Mouse (Mus musculus) embryo, embryonic 10.5 days (tissue): Measurements from ENCODE around the gene Man1a.

ENCODE experiments used
- DNase-seq: peaks from one replicate; pipeline ENCODE4 v3.0.0-alpha.2; 2015; ENCODE audit warnings: low spot score

Man1a gene

DNA sequence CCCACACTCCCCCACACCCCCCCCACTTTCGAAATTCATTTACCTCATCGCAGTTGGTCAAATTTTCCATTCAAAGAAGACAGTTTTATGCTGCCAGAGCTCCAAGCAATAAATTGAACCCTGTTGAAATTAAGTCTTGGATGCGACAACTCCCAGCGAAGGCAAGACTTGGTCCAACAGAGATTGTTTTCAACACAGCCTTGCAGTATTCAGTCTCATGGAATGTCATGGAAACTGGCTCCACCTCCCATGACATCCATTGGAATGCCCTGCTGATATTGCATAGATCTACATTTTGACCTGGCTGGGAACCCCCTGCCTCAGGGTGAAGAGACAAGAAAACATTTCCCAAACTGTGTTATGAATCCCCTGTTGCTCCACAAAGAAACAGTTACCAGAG, at the start of gene Man1a:
Gene Man1a, minus strand, starts transcription at position 190 of the 400 bp plus-strand sequence.
- DNase-seq: peak; percentile 60

DNA sequence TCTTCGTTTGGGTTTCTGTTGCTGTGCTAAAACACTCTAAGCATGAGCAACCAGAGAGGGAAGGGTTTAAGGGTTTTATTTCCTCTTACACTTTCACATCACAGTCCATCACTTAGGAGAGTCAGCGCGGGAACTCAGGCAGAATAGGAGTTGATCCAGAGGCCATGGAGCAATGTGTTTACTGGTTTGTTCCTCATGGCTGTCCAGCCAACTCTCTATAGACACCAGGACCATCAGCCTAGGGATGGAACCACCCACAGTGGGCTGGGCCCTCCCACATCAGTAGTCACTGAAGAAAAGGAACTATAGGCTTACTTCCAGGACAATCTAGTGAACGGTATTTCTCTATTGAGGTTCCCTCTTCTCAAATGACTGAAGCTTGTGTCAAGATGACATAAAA, 45.4 kb upstream of the Man1a start:
- DNase-seq: no peak

DNA sequence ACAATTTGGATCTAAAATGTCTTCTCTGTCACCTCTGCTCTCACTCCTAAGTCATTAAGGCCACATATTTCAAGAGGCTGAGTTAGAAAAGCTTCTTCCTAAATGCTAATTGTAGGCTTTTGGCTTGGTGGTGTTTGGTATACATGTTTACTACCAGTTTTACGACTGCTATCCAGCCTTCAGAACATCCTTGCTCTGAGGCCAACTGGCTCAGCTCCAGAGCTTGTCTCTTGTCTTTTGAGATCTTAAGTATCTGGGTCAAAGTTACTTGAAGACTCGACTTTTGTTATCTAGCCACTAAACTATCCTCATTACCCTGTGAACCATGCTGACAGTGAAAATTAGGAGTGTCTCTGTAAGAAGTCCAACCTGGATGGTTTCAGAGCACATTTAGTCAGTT, 44.0 kb upstream of the Man1a start:
- no peak for DNase-seq

DNA sequence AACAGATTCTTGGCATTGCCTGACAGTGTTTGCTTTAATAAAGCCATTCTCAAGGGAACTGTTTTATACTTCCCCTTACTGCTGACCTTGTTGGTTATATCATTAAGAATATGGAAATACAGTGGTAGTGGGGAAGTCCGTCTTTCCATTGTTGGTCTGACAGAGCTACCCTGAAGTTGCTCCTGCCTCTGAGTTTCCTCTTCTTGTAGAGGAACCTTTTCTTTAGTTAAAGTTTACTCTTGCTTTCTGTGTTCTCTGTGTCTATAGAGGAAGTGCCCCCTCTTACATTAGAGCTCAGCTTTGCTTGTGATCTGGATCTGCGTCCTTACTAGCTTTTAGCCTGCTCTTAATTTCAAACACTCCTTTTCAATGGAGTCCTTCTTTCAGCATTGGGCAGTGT, 42.9 kb upstream of the Man1a start:
- DNase-seq: no peak

DNA sequence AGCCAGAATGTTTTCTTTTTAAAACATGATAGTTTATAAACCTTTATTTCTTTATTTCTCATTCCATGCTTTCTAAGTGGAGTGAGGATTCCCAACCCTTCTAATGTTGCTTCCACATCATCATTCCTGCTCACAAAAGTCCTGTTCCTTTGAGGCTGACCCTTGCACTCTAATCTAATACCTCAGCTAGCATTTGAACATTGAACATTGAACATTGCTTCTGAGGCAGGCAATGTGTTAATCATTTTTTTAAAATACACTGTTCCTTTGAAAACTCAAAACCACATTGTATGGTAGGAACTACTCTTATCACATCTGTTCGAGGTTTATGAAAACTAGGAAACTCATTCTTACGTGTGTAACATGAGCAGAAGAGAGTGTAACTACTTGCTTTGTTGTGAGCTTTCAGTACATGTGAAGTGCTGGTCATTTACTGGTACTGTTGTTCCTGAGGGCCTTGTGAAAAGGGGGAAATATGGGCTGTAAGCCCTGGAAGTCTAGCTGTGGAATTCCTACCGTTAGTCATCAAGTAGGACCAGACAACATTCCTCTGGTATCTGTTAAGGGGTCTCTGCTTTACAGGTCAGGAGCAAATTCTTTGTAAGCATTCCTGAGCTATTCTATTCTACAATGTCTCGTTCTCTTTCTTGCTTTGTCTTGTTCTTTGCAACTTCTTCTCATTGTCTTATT, 42.0 kb upstream of the Man1a start:
- no peak for DNase-seq

DNA sequence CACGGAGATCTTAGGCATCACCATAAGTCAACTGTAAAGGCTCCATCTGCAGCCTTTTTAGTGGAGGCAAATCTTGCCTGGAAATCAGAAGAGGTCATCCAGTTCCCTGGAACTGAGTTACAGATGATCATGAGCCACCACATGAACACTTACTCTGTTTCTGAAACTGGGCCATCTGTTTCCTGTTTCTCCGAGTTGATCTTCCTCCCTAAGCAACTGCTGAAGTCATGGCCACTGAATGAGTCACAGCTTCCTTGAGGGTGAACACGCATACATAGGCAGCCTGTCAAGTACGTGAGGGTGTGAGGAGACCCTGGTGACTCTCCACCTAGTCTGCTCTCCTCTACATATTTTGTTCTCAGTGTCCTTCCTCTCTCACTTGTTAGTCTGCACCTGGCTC, 41.4 kb upstream of the Man1a start:
- peak; percentile 24 for DNase-seq

DNA sequence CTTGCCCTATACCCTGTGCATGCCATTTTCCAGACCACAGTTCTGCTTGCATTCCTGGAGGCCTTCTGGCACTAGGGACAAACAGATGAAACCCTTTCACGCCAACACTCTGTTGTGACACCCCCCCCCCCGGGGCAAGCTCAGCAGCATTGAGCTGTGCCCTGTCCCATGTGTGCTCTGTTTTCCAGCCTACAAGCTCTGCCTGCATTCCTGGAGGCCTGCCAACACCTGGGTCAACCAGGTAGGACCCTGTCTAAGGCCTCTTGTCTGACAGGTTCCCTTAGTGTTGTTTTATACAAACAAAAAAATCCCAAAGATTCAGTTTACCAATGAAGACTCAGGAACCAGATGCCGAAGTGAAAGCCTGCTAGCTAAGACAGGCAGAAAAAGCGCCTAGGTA, 27.3 kb upstream of the Man1a start:
- DNase-seq: no peak

DNA sequence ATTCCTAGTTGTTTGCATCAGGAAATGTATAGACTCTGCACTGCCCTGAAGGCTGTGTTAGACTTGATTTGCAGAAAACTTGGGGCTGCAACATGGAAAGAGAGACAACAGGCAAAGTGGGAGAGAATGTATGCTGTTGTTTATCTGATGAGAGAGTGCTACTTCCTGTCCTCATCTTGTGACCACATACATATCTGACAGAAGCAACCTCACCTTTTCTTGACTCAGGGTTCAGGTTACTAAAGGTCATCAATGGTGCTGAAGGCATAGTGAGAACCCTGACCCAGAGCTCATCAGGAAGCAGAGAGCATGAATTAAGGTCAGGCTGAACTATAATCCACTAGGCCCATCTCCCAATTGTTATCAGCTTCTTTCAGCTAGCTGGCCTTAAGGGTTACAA, 15.7 kb upstream of the Man1a start:
- DNase-seq: no peak

DNA sequence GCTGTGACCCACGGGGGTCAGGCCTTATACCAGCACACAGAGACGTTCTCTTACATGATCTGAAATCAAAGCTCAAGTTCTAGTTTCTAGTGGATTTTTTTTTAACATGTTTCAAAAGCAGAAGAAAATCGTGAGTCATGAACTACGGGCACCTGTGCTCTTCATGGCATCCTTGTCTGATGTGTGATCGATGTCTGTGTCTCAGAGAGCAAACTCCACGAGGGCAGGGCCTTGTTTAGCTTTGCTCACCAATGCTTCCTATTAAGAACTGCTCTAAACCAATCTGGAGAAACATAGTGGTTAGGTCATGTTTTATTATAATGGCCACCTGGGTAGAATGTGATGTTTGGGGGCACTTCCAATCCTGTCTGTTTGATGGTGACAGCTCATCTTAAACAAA, 13.5 kb upstream of the Man1a start:
- DNase-seq: no peak

DNA sequence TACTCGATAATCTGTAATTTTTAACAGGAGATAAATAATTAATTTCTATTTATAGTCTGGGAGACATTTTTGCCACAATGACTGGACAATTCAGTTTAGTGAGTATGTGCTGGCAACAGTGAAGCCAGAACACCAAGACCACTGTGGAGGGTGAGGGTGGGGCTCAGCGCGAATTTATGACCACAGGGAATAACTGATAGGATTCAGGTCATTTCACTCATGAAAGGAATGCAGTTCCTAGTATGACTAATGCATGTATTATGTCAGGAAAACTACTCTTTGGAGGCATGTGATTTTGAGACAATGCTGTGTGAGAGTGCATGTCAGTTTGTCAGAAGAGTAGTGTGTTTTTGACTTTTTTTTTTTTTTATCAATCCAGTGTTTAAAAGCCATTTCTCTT, 10.9 kb upstream of the Man1a start:
- no peak for DNase-seq

DNA sequence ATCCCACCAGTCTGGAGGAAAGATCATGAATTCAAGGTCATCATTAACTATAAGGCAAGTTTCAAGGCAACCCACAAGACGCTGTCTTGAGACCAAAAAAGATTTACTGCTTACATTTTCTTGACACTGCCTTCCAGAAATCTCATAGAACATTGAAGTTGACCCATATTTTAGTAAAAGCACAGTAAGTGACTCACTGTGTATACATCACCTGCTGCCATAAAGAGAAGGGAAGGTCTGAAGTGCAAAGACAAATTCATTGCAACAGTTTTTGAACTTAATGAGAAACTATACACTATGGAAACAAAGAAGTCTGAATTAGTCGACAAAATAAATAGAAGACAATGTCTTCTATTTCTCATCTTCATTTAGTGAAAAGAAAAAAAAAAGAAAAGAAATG, 8.7 kb upstream of the Man1a start:
- no peak for DNase-seq

DNA sequence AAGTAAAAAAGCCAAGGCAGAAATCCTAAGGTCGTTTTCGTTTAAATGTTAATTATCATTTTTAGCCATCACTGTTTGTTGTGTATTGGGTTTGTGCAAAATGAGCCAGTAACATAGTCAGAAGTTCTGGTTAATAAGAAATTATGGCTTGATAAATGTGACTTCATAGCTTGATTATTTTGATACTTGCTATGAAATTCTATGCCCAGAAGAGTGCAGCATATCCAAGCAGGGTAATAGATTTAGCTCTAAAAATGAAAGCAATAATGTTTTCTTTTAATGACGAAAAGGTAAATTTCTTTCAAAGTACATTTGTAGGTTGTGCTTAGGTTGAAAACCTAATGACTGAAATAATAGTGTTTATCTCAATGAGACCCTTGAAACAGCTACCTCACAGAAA, 596 bp upstream of the Man1a start:
- DNase-seq: no peak

DNA sequence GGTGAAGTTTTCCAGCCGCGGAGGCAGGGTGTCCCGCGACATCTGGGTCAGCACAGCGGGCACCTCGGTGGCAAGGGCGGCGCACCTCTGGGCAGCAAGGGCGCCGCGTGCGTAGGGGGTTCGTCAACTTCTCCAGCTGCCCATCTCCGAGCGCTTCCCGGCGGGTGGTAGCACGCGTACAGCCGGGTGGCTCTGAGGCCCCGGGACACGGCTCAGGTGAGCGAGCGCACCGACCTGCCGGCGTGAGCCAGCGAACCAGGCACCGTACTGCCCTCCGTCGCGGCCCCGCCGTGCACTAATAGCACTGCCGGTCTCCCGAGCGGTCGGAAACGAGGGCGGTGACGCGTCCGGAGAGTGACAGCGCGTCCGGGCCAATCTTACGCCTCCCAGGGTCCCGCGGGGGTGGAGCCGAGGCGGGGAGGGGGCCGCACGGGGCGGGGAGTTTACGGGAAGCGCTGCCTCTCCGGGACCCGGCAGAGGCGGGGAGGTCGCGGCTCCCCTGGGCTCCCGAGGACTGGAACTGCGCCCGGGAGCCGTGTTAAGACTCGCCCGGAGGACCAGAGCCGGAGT, 883 bp downstream of the Man1a start:
- peak; percentile 90 for DNase-seq

DNA sequence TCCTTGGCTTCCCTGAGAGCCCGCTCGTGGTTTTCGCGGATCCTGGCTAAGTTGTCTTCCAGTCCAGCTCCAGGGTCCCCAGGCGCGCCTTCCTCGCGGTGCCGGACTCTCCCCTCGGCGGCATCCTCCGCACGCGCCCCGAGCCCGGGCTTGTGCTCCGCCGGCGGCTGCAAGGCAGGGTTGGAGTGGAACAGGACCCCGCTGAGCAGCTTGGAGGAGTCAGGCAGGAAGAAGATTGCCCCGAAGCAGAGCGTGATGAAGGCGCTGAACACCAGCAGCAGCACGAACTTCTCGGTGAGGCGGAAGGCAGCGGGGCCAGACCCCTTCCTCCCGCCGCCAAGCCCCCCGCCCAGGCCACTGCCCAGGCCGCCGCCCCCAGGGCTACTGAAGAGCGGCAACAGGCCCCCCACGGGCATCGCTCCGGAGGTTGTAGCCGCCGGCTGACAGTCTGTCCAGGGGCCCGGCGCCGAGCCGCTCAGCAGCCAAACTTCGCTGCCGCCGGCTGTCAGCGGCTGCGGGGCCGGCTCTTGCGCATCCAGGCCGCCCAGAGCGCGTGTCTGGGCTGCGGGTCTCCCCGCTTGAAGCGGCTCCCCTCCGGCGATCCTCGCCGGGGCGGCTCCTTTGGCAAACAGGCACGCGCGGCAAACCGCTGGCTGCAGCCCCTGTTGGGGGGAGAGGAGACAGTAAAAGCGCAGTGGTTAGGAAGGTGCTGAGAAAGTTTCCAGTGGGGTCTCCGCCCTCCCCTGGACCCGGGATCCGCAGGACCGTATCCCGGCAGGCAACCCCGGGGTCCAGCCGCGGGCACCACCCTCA, 1.6 kb downstream of the Man1a start:
- DNase-seq: peak; percentile 59

DNA sequence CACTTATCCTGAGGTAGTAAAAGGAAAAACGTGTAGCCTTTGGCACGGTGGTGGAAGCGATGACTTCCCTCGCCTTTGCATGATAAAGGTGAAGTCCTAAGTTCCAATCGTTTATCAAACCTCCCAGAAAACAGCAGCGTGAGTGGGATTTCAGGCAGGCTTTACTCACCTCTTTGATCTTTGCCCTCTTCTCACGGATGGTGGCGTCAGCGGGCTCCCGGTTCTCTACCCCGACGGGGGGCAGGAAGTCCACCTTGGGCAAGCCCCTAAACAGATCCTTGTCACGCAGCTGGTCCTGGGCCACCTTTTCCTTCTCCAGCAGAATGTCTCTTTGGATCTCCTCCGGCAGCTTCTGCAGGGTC, 2.2 kb downstream of the Man1a start:
- peak; percentile 35 for DNase-seq

DNA sequence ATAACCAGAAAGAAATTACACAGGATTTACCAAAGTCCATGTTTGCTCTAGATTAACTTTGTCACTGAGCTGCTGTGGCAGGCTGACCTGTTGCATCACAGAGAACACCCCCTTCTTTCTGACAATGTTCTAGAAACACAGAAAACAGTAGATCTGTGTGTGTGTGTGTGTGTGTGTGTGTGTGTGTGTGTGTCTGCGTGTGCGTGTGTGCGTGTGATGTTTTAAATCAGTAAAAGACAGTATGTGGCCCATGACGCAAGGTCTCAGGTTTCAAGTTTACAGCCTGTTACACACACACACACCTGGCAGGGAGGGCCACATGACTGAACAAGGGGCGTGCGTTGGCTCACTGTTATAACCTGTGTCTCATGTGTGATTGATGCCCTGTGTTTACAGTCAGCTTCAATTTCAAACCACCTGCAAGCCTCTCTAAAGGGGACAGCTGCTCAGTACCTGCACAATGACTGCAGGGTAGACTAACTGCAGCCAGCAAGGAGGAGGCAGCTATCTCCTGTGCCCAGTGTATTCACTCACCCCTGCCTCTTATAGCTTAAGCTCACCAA, 2.7 kb downstream of the Man1a start:
- DNase-seq: peak; percentile 22

DNA sequence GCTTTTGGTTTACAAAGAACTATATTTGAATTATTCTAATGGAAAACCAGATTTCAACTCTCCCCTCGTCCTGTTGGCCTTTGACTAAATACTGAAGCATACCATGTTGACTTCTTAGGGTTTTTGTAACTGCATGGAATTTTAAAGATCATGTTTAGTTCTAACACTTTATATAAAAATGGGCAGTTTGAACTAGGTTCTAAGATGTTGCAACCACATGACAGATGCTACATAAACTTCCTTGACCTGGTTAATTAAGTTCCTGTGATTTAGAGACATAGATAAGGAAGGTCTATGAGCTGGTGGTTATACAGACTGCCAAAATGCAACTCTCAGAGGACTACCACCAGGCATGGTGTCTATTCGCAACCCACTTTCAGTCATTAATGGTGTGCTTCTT, 4.1 kb downstream of the Man1a start:
- no peak for DNase-seq

DNA sequence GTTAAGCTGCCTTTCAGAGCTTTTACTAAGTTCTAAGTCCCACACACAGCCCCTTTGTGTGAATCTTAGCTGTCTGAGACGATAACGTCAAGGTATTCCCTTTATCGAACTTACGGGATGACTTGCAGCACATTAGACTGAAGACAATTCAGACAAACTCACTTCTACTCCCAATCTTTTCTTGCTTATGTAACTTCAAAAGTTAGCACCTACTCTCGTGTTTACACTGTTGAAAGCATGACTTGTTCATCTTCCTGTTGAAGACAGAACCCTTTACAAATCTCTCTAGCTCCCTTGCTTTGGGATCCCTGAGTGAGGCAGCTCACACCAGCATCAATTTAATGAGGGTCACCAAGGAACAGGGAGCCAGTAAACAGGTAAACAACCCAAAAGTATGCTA, 5.9 kb downstream of the Man1a start:
- DNase-seq: no peak

DNA sequence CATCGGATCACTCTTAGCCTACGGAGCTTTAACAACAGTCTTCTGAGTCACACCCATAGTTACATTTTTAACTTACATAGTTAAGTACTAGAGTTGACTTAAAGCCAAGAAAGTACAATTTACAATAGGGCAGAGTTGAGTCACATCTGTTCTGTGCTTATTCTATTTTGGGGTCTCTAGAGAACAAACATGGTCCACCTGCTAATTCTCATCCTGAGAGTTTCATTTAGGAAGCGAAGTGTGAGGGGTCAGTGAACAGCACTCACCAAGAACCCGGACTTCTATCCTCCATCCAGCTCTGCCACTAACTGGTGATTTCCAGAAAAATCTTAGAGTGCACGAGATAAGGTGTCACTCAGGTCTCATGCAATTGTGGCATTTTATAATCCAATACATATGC, 7.0 kb downstream of the Man1a start:
- no peak for DNase-seq

DNA sequence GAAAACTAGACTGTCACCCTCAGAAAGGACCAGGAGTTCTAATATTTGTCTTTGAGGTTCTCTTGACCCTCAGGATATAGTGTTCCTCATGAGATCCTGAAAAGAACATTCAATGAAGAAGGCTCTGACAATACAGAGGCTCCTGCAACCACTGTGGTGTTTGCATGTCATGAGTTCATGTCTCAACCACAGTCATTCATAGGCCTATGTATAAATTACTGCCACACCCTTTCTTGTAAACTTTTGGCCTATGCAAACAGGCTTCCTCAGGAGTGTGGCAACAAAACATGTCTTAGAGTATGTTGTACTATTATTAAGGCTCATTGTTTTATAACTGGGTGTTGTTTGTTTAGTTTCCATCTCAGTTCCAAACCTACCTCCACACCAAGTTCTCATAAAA, 9.7 kb downstream of the Man1a start:
- no peak for DNase-seq

DNA sequence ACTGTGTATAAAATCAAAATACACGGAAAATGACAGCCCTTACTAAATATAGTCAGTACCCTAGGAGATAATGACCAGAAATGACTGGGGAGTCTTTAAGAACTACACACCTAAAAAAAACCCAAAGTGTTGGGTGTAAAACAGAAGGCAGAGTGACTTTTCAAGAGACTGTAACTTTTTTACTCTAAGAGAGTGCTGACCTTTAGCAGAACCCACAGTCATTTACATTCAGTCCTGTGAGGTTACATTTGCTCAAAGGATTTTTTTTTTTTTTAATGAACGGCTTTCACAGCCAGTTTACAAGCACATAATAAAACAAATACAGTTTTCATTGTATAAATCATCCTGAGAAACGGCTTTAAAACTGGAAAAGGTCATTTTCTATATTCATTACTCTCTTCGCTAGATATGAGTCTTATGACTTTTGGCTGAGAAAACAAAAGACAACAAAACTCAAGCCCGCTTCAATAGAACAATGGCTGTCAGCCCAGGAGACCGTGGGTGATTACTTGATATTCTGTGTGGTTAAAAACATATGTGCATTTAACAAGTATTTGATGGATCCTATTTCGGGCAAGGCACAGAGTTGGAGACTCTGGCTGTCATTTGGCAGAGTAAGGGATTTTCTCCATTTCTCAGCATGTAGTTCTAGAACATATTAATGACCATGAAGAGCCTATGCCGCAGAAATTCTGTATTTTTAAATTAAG, 12.7 kb downstream of the Man1a start:
- DNase-seq: no peak

DNA sequence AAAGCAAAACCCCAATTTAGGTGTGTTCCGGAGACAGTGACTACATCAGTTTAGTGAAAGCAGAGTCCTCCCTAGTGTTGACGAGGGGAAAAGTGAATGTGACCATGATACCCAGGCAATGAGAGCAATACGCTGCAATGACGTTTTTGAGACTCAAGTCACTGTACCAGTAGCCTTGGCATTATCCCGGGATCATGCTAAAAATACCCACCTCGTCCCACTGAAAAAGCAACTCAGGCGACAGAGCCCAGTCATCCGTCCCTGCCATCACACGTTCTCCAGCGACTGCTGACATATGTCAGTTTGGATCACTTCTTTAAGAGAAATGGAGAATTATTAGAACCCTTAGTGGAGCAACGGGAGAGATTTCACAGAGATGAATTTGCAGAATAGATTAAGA, 13.6 kb downstream of the Man1a start:
- no peak for DNase-seq

DNA sequence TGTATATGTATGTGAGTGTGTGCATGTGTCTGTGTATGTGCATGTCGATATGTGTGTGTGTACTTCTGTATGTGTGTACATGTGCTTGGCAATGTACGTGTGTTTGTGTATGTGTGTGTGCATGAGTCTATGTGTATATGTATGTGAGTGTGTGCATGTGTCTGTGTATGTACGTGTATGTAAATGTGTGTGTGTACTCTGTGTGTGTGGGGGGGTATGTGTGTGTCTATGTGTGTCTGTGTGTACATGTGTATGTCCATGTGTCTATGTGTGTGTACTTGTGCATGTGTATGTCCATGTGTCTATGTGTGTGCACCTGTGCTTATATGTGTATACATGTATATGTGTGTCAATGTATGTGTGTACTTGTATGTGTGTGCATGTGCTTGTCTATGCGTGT, 15.2 kb downstream of the Man1a start:
- no peak for DNase-seq
